Mouse (Mus musculus): ENCODE measurements at regions not wholly inside any gene's neighbourhood (a gene's known extent, or its start where the extent isn't known, plus 50 kb on each side); places are given as distances from the start of the nearest gene placed in this dataset.

- no peaks in the 10 kb centered on the region for H3K4me1 ChIP-seq (ENCODE audit: control insufficient read depth, insufficient read depth, low read length)
- no peak overlapping the region for H3K4me3 ChIP-seq (ENCODE audit: control insufficient read depth, low read depth, low read length)
- no peak for TF ChIP-seq CTCF (IDR thresholded peaks at IDR 0.05; ENCODE audit: control insufficient read depth, insufficient read depth, insufficient replicate concordance, low read depth, low read length)
- no peak for TF ChIP-seq POLR2A (IDR thresholded peaks at IDR 0.05; ENCODE audit: control insufficient read depth, low read depth, low read length)
- no peaks in the 10 kb centered on the region for H3K36me3 ChIP-seq (ENCODE audit: control insufficient read depth, insufficient read depth, low read length)
- no peaks in the 10 kb centered on the region for H3K27me3 ChIP-seq (ENCODE audit: control insufficient read depth, insufficient read depth, low read length)
- no peak overlapping the region for H3K27ac ChIP-seq (ENCODE audit: control insufficient read depth, insufficient read depth, low read depth, low read length)
Measured at GRCm38 (mm10) chr19:26318977-26319376, 285.9 kb upstream of the Smarca2 start.

DNA sequence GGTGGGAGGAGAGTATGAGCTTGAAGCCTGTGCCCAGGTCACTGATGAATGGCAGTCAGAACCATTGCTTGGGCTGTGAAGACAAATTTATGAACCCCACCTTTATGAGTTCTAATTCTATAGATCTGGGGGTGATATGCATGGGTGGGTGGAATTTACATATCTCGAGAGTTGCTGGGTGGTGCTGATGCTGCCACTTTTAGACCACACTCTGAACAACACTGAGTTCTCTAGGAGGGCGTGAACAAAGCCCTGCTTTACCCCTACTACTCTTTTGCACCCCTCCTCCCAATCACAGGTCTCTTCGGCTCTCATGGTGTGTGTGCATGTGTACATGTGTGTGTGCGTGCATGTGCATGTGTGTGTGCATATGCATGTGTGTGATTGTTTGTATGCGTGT, 281.2 kb upstream of the Smarca2 start:
- Histone ChIP-seq H3K27ac (ENCODE audit: control insufficient read depth, insufficient read depth, low read depth, low read length) (no peak overlapping the region), H3K4me3 (ENCODE audit: control insufficient read depth, low read depth, low read length) (no peak overlapping the region), H3K27me3 (ENCODE audit: control insufficient read depth, insufficient read depth, low read length) (no peaks in the 10 kb centered on the region), H3K4me1 (ENCODE audit: control insufficient read depth, insufficient read depth, low read length) (no peaks in the 10 kb centered on the region), H3K36me3 (ENCODE audit: control insufficient read depth, insufficient read depth, low read length) (no peaks in the 10 kb centered on the region)
- no peak for TF ChIP-seq POLR2A (IDR thresholded peaks at IDR 0.05; ENCODE audit: control insufficient read depth, low read depth, low read length)

GRCm38 (mm10) chr19:26339120-26339519, 265.7 kb upstream of the Smarca2 start:
- Histone ChIP-seq H3K36me3 (ENCODE audit: control insufficient read depth, insufficient read depth, low read length) (no peaks in the 10 kb centered on the region), H3K27ac (ENCODE audit: control insufficient read depth, insufficient read depth, low read depth, low read length) (no peak overlapping the region), H3K4me3 (ENCODE audit: control insufficient read depth, low read depth, low read length) (no peak overlapping the region), H3K27me3 (ENCODE audit: control insufficient read depth, insufficient read depth, low read length) (no peaks in the 10 kb centered on the region), H3K4me1 (ENCODE audit: control insufficient read depth, insufficient read depth, low read length) (no peaks in the 10 kb centered on the region)
- TF ChIP-seq POLR2A (IDR thresholded peaks at IDR 0.05; ENCODE audit: control insufficient read depth, low read depth, low read length) (no peak), CTCF (IDR thresholded peaks at IDR 0.05; ENCODE audit: control insufficient read depth, insufficient read depth, insufficient replicate concordance, low read depth, low read length) (no peak)

GRCm38 (mm10) chr19:26340155-26340554, 264.7 kb upstream of the Smarca2 start:
- Histone ChIP-seq H3K4me1 (ENCODE audit: control insufficient read depth, insufficient read depth, low read length) (no peaks in the 10 kb centered on the region), H3K4me3 (ENCODE audit: control insufficient read depth, low read depth, low read length) (no peak overlapping the region), H3K36me3 (ENCODE audit: control insufficient read depth, insufficient read depth, low read length) (no peaks in the 10 kb centered on the region), H3K27me3 (ENCODE audit: control insufficient read depth, insufficient read depth, low read length) (no peaks in the 10 kb centered on the region), H3K27ac (ENCODE audit: control insufficient read depth, insufficient read depth, low read depth, low read length) (no peak overlapping the region)
- TF ChIP-seq POLR2A (IDR thresholded peaks at IDR 0.05; ENCODE audit: control insufficient read depth, low read depth, low read length), result no peak
- TF ChIP-seq CTCF (IDR thresholded peaks at IDR 0.05; ENCODE audit: control insufficient read depth, insufficient read depth, insufficient replicate concordance, low read depth, low read length), result no peak

- H3K4me3 ChIP-seq (ENCODE audit: control insufficient read depth, low read depth, low read length), result no peak overlapping the region
- no peaks in the 10 kb centered on the region for H3K27me3 ChIP-seq (ENCODE audit: control insufficient read depth, insufficient read depth, low read length)
- H3K4me1 ChIP-seq (ENCODE audit: control insufficient read depth, insufficient read depth, low read length), result no peaks in the 10 kb centered on the region
- no peaks in the 10 kb centered on the region for H3K36me3 ChIP-seq (ENCODE audit: control insufficient read depth, insufficient read depth, low read length)
- no peak for TF ChIP-seq CTCF (IDR thresholded peaks at IDR 0.05; ENCODE audit: control insufficient read depth, insufficient read depth, insufficient replicate concordance, low read depth, low read length)
- no peak overlapping the region for H3K27ac ChIP-seq (ENCODE audit: control insufficient read depth, insufficient read depth, low read depth, low read length)
Measured at GRCm38 (mm10) chr19:26355054-26355453, 249.8 kb upstream of the Smarca2 start.

DNA sequence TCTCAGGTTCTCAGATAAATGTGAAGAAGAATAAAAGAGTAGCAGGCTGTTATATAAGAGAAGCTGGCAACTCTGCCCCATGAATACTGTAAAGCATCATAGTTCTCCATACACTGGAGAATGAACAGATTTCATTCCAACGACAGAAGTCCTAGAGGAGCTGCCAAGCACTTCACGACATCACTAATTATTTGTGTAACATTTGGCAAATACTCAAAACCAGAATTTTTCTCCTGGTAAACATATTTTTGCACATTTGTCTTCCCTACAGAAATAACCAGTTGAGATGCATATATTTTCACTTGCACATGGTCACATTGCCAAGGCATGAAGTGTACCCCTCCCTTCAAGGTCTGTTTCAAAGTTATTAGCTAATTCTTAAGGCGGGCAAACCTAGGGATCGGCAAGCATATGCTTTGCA, 220.9 kb upstream of the Smarca2 start:
- Histone ChIP-seq H3K4me1 (ENCODE audit: control insufficient read depth, insufficient read depth, low read length) (no peaks in the 10 kb centered on the region), H3K36me3 (ENCODE audit: control insufficient read depth, insufficient read depth, low read length) (no peaks in the 10 kb centered on the region), H3K27me3 (ENCODE audit: control insufficient read depth, insufficient read depth, low read length) (no peaks in the 10 kb centered on the region), H3K4me3 (ENCODE audit: control insufficient read depth, low read depth, low read length) (no peak overlapping the region), H3K27ac (ENCODE audit: control insufficient read depth, insufficient read depth, low read depth, low read length) (no peak overlapping the region)
- TF ChIP-seq POLR2A (IDR thresholded peaks at IDR 0.05; ENCODE audit: control insufficient read depth, low read depth, low read length) (no peak), CTCF (IDR thresholded peaks at IDR 0.05; ENCODE audit: control insufficient read depth, insufficient read depth, insufficient replicate concordance, low read depth, low read length) (no peak)

- TF ChIP-seq CTCF (IDR thresholded peaks at IDR 0.05; ENCODE audit: control insufficient read depth, insufficient read depth, insufficient replicate concordance, low read depth, low read length) (no peak), POLR2A (IDR thresholded peaks at IDR 0.05; ENCODE audit: control insufficient read depth, low read depth, low read length) (no peak)
- Histone ChIP-seq H3K4me3 (ENCODE audit: control insufficient read depth, low read depth, low read length) (no peak overlapping the region), H3K27me3 (ENCODE audit: control insufficient read depth, insufficient read depth, low read length) (no peaks in the 10 kb centered on the region), H3K36me3 (ENCODE audit: control insufficient read depth, insufficient read depth, low read length) (no peaks in the 10 kb centered on the region), H3K4me1 (ENCODE audit: control insufficient read depth, insufficient read depth, low read length) (no peaks in the 10 kb centered on the region), H3K27ac (ENCODE audit: control insufficient read depth, insufficient read depth, low read depth, low read length) (no peak overlapping the region)
Measured at GRCm38 (mm10) chr19:26386075-26386474, 218.8 kb upstream of the Smarca2 start.

DNA sequence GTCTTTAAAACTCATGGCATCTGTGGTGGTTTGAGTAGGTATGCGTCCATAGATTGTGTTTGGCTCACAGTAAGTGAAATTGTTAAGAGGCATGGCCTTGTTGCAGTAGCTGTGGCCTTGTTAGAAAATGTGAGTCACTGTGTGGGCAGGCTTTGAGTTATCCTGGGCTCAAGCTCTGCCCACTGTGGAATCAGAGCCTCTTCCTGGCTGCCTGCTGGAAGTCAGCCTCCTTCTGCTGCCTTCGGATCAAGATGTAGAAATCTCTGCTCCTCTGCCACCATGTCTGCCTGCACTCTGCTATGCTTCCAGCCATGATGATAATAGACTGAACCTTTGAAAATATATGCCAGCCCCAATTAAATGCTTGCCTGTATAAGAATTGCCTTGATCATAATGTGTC, 192.2 kb upstream of the Smarca2 start:
- no peaks in the 10 kb centered on the region for H3K36me3 ChIP-seq (ENCODE audit: control insufficient read depth, insufficient read depth, low read length)
- no peaks in the 10 kb centered on the region for H3K27me3 ChIP-seq (ENCODE audit: control insufficient read depth, insufficient read depth, low read length)
- no peak overlapping the region for H3K27ac ChIP-seq (ENCODE audit: control insufficient read depth, insufficient read depth, low read depth, low read length)
- no peaks in the 10 kb centered on the region for H3K4me1 ChIP-seq (ENCODE audit: control insufficient read depth, insufficient read depth, low read length)
- no peak overlapping the region for H3K4me3 ChIP-seq (ENCODE audit: control insufficient read depth, low read depth, low read length)
- TF ChIP-seq POLR2A (IDR thresholded peaks at IDR 0.05; ENCODE audit: control insufficient read depth, low read depth, low read length) (no peak), CTCF (IDR thresholded peaks at IDR 0.05; ENCODE audit: control insufficient read depth, insufficient read depth, insufficient replicate concordance, low read depth, low read length) (no peak)

All from testis, adult 2 months (tissue).